Mouse (Mus musculus): ENCODE measurements around the gene Gm10053.

Gm10053 gene

GRCm38 (mm10) chr19:24899578-24900544 is 24.4 kb downstream of the Gm10053 start:
- in situ Hi-C loops (cut with MboI, MseI), result no loop called here

GRCm38 (mm10) chr19:24900581-24901220 is 25.2 kb downstream of the Gm10053 start, which contains the start of gene Foxd4:
TSS of gene Foxd4 (minus strand) at chr19:24901197.
- in situ Hi-C loops (cut with MboI, MseI), result no loop called here

GRCm38 (mm10) chr19:24901666-24902065 is 26.2 kb downstream of the Gm10053 start:
- in situ Hi-C loops (cut with MboI, MseI), result no loop called here

- in situ Hi-C loops (cut with MboI, MseI), result no loop called here
Measured at GRCm38 (mm10) chr19:24902256-24902655, 26.8 kb downstream of the Gm10053 start.

GRCm38 (mm10) chr19:24902821-24903220 is 27.3 kb downstream of the Gm10053 start:
- in situ Hi-C loops (cut with MboI, MseI), result no loop called here

- in situ Hi-C loops (cut with MboI, MseI), result no loop called here
Measured at GRCm38 (mm10) chr19:24907655-24908054, 32.2 kb downstream of the Gm10053 start.

GRCm38 (mm10) chr19:24908385-24909155 is 33.1 kb downstream of the Gm10053 start:
- in situ Hi-C loops (cut with MboI, MseI), result no loop called here

- in situ Hi-C loops (cut with MboI, MseI), result no loop called here
Measured at GRCm38 (mm10) chr19:24920866-24921265, 45.4 kb downstream of the Gm10053 start.
